8 mouse cellular contexts compared by ENCODE assay signal in the genomic region with DNA sequence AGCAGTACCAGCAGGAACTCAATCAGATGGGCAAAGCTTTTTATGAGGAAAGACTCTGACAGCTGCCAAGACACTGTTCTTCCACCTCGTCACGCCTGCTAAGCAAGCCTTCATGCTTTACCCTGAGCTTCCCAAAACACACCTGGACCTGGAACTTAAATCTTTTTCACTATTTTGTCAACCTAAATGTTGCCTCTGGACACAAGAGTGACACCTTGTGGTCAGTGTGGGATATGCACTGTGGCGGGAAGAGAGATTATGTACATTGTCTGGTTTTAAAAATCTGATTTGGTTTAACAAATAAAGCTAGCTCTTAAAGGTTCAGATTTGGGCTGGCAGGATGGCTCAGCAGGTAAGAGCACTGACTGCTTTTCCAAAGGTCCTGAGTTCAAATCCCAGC. TPM values are rescaled to one million over a fixed set of nuclear protein-coding genes. Genes with fewer than 3 reads are reported as not detected.
DNase-seq lines count a peak whose midpoint lies in the region; ATAC-seq and TF ChIP-seq lines count a peak whose summit lies in the region.

No protein-coding gene starts in this region.

- intact Hi-C loops in left cerebral cortex, postnatal 25 days (cut with DNase I), result no loop called here

- ATAC-seq in intestine, postnatal 0 days, result no peak
- no peak for ATAC-seq in intestine, embryonic 15.5 days

- 57% methylated on average over 3 of the region's 3 CpGs for WGBS in intestine, postnatal 0 days
- 48% methylated on average over 3 of the region's 3 CpGs for WGBS in intestine, embryonic 15.5 days

- no peaks in the 10 kb centered on the region for H3K27me3 ChIP-seq in intestine, postnatal 0 days (replicated peaks; ENCODE audit: control insufficient read depth, insufficient read depth, low read length)
- H3K27me3 ChIP-seq in intestine, embryonic 15.5 days (replicated peaks), result no peaks in the 10 kb centered on the region
- H3K27me3 ChIP-seq in E14TG2a.4 (ENCODE audit: insufficient read depth, low read length), result peaks cover 3% of the 10 kb centered on the region; the same call in 1 of the 2 replicates

- no peak overlapping the region for H3K4me2 ChIP-seq in intestine, postnatal 0 days (replicated peaks; ENCODE audit: low read depth)
- no peak overlapping the region for H3K4me2 ChIP-seq in intestine, embryonic 15.5 days (replicated peaks)

- H3K9me3 ChIP-seq in intestine, postnatal 0 days (ENCODE audit: control insufficient read depth), result no peaks in the 10 kb centered on the region
- H3K9me3 ChIP-seq in intestine, embryonic 15.5 days, result no peaks in the 10 kb centered on the region
- H3K9me3 ChIP-seq in E14TG2a.4 (ENCODE audit: low read length), result no peaks in the 10 kb centered on the region

- TF ChIP-seq CTCF in intestine, postnatal 0 days (IDR thresholded peaks at IDR 0.05; ENCODE audit: low read depth), result peak; percentile 86
- peak; percentile 99 for TF ChIP-seq CTCF in E14TG2a.4 (conservative IDR thresholded peaks at IDR 0.05; ENCODE audit: low read length)
- peak; percentile 69 for TF ChIP-seq CTCF in cortical plate, adult 2 months (IDR thresholded peaks at IDR 0.05; ENCODE audit: extremely low read depth, insufficient read depth, low read length)

- H3K27ac ChIP-seq in intestine, postnatal 0 days (ENCODE audit: low read depth, low read length), result no peak overlapping the region
- H3K27ac ChIP-seq in intestine, embryonic 15.5 days, result no peak overlapping the region
- H3K27ac ChIP-seq in cortical plate, adult 2 months (ENCODE audit: insufficient read depth, low read length), result no peak overlapping the region

- TF ChIP-seq POLR2A in cortical plate, adult 2 months (IDR thresholded peaks at IDR 0.05; ENCODE audit: extremely low read depth, insufficient read depth, low read length), result no peak

- H3K36me3 ChIP-seq in intestine, postnatal 0 days (ENCODE audit: control insufficient read depth, insufficient read depth), result peaks cover 23% of the 10 kb centered on the region
- H3K36me3 ChIP-seq in intestine, embryonic 15.5 days, result peaks cover 9% of the 10 kb centered on the region
- peaks cover 66% of the 10 kb centered on the region for H3K36me3 ChIP-seq in E14TG2a.4 (ENCODE audit: insufficient read depth, low read length)

- DNase-seq in A20 (ENCODE audit: low read depth, low spot score), result peak; percentile 66
- peak; percentile 41 to 67 for DNase-seq in left cerebral cortex, postnatal 25 days (ENCODE audit: low spot score in 2 of 2)
- peak; percentile 68 for DNase-seq in retina, postnatal 1 day
- no peak for DNase-seq in urinary bladder, adult 18-20 months (ENCODE audit: low spot score in 2 of 2)

- H3K9ac ChIP-seq in intestine, postnatal 0 days (ENCODE audit: low read depth, low read length), result no peak overlapping the region
- no peak overlapping the region for H3K9ac ChIP-seq in intestine, embryonic 15.5 days

- no peaks in the 10 kb centered on the region for H3K4me1 ChIP-seq in intestine, postnatal 0 days (replicated peaks; ENCODE audit: control insufficient read depth, insufficient read depth, low read length)
- H3K4me1 ChIP-seq in intestine, embryonic 15.5 days (replicated peaks), result no peaks in the 10 kb centered on the region
- H3K4me1 ChIP-seq in E14TG2a.4 (replicated peaks; ENCODE audit: low read depth, low read length), result peaks cover 22% of the 10 kb centered on the region
- no peaks in the 10 kb centered on the region for H3K4me1 ChIP-seq in cortical plate, adult 2 months (ENCODE audit: control insufficient read depth, insufficient read depth, low read length)

- H3K4me3 ChIP-seq in intestine, postnatal 0 days (ENCODE audit: low read depth, low read length), result no peak overlapping the region
- no peak overlapping the region for H3K4me3 ChIP-seq in intestine, embryonic 15.5 days (replicated peaks)
- no peak overlapping the region for H3K4me3 ChIP-seq in E14TG2a.4 (replicated peaks; ENCODE audit: low read length)
- H3K4me3 ChIP-seq in cortical plate, adult 2 months (ENCODE audit: insufficient read depth, low read length), result no peak overlapping the region

RNA-seq across cellular contexts. Expression of a gene that starts 6.9 kb away (rescaled TPM):
- 311 and 332 TPM in 2 replicates for polyA plus RNA-seq in intestine, postnatal 0 days (2015; fragmentation: Nextera tagmentation; extraction: Ambion mirVana)
- 562 and 582 TPM in 2 replicates for polyA plus RNA-seq in intestine, embryonic 15.5 days (2015; fragmentation: Nextera tagmentation; extraction: Ambion mirVana)
- polyA plus RNA-seq in cortical plate, adult 2 months (2012; rRNA removed), result 177 and 188 TPM in 2 replicates
- total RNA-seq in left cerebral cortex, postnatal 25 days (2021), result 100 to 1,000 TPM; 190 to 191 TPM

RNA-seq across cellular contexts. Expression of a gene that starts 13.1 kb away (rescaled TPM):
- 112 and 117 TPM in 2 replicates for polyA plus RNA-seq in intestine, postnatal 0 days (2015; fragmentation: Nextera tagmentation; extraction: Ambion mirVana)
- 141 and 164 TPM in 2 replicates for polyA plus RNA-seq in intestine, embryonic 15.5 days (2015; fragmentation: Nextera tagmentation; extraction: Ambion mirVana)
- polyA plus RNA-seq in cortical plate, adult 2 months (2012; rRNA removed), result 102 and 105 TPM in 2 replicates
- 100 to 1,000 TPM; 182 to 205 TPM for total RNA-seq in left cerebral cortex, postnatal 25 days (2021)

RNA-seq across cellular contexts. Expression of a gene that starts 14.1 kb away (rescaled TPM):
- 128 and 130 TPM in 2 replicates for polyA plus RNA-seq in intestine, postnatal 0 days (2015; fragmentation: Nextera tagmentation; extraction: Ambion mirVana)
- polyA plus RNA-seq in intestine, embryonic 15.5 days (2015; fragmentation: Nextera tagmentation; extraction: Ambion mirVana), result 188 TPM in 2 replicates
- polyA plus RNA-seq in cortical plate, adult 2 months (2012; rRNA removed), result 95.7 and 99.0 TPM in 2 replicates
- total RNA-seq in left cerebral cortex, postnatal 25 days (2021), result 10 to 100 TPM; 84.3 to 87.2 TPM

RNA-seq across cellular contexts. Expression of a gene that starts 38.4 kb away (rescaled TPM):
- 0.03 TPM in 1 of 2 replicates, not detected in the other for polyA plus RNA-seq in intestine, postnatal 0 days (2015; fragmentation: Nextera tagmentation; extraction: Ambion mirVana)
- polyA plus RNA-seq in intestine, embryonic 15.5 days (2015; fragmentation: Nextera tagmentation; extraction: Ambion mirVana), result 0.25 and 0.33 TPM in 2 replicates
- 0.38 TPM in 2 replicates for polyA plus RNA-seq in cortical plate, adult 2 months (2012; rRNA removed)
- under 1 TPM; 0.27 to 0.46 TPM for total RNA-seq in left cerebral cortex, postnatal 25 days (2021)

Comparison
In these comparisons a context has a peak if more than half of its experiments do, and no peak if none do; other contexts are left out.
1. DNase-seq: peak in A20 (single experiment), left cerebral cortex, postnatal 25 days (2 of 2) and retina, postnatal 1 day (single experiment); none in urinary bladder, adult 18-20 months (0 of 2).
2. Peak in every context shown above with its lines, with median percentiles within 50 percentile points of each other: CTCF ChIP-seq.